Mouse (Mus musculus): ENCODE measurements around the gene Kctd15. TPM values are rescaled to one million over a fixed set of nuclear protein-coding genes. Genes with fewer than 3 reads are reported as not detected.

The Kctd15 gene
- polyA plus RNA-seq, 1 experiment from 2014 or later: 12.3 TPM

DNA sequence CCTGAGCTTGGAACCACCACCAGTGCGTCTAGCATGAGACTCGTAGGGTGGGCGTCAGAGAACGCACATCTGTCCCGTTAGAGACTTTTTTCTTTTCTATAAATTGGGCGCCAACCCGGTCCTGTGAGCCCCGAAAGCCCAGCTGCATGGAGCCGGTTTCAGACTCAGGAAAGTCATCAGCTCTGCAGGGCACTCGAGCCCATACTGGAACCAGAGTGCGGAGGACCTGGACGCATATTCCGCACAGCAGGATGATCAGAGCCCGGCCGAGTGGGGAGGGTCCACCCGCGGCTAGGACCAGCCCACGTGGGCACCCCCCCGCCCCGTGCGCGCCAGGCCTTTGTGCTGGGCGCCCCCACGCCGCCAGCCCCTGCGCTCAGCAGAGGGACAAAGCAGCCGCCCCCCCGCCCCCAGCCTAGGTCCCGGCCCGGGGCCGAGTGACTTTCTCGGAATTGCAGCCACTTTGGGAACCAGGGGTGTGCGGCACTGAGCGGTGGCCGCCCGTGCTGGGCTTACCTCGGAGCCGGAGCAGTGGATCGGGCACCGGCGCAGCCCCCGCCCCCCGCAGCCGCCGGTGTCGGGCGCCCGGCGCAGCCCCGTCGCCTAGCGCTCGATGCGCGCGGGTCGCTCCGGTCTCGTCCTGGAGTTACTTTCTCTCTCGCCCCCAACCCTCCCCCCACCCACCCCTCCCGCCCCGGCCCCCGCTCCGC lies 2.6 kb downstream of the Kctd15 start:
- no peaks in the 10 kb centered on the region for H3K27me3 ChIP-seq (ENCODE audit: control insufficient read depth, insufficient read depth, low read length)
- under 1% methylated on average over 42 of the region's 64 CpGs for WGBS
- peak overlapping the region; percentile 93 for H3K9ac ChIP-seq
- H3K27ac ChIP-seq: peak overlapping the region; percentile 100
- H3K4me1 ChIP-seq (replicated peaks; ENCODE audit: control insufficient read depth, insufficient read depth, low read length): peaks cover 28% of the 10 kb centered on the region
- peaks cover 11% of the 10 kb centered on the region for H3K36me3 ChIP-seq (replicated peaks; ENCODE audit: control insufficient read depth, insufficient read depth)
- DNase-seq (ENCODE audit: low spot score) (peak; percentile 62), ATAC-seq (ENCODE audit: low FRiP score) (peak; percentile 56)
- H3K9me3 ChIP-seq (ENCODE audit: control insufficient read depth, low read length): no peaks in the 10 kb centered on the region
- peak overlapping the region; percentile 83 for H3K4me3 ChIP-seq (replicated peaks; ENCODE audit: low read length)
- H3K4me2 ChIP-seq (replicated peaks): peak overlapping the region; percentile 70

DNA sequence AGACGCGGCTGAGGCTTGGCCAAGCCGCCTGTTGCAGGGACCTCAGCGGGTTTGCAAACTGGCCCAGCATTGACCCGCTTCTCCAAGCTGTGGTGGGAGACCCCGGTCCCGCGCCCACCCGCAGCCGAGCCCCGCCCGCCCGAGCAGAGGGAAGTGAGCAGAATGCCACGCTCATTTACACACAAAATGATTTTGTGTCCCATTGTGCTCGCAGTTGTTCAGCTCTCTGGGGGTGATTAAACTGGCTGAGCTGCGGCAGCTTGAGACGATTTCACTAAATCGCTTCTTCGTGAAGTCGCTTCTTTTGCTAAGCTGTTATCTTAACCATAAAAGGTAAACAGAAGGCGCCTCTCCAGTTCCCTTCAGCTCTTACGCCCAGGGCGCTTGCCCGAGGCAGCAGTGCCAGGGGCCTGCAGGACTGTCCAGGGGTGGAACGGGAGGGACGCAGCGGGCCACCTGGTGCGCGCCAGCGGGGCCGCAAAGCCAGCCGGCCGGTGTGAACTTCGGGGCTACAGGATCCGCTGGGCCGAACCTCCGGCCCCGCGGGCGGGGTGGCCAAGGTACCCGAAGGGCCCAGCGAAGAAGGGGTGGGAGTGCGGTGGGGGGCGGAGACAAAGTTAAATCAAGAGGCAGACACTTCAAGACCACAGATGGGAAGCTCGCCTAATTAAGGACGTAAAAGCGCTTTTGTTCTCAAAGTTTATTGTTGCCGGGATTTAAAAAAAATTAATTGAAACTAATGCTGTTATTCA lies 3.6 kb downstream of the Kctd15 start:
- H3K4me1 ChIP-seq (replicated peaks; ENCODE audit: control insufficient read depth, insufficient read depth, low read length): peaks cover 28% of the 10 kb centered on the region
- no peak for DNase-seq (ENCODE audit: low spot score)
- H3K27me3 ChIP-seq (ENCODE audit: control insufficient read depth, insufficient read depth, low read length): no peaks in the 10 kb centered on the region
- peaks cover 20% of the 10 kb centered on the region for H3K36me3 ChIP-seq (replicated peaks; ENCODE audit: control insufficient read depth, insufficient read depth)
- WGBS: under 1% methylated on average over 48 of the region's 48 CpGs
- H3K27ac ChIP-seq: peak overlapping the region; percentile 100
- H3K4me2 ChIP-seq (replicated peaks): peak overlapping the region; percentile 70
- peak overlapping the region; percentile 83 for H3K4me3 ChIP-seq (replicated peaks; ENCODE audit: low read length)
- no peaks in the 10 kb centered on the region for H3K9me3 ChIP-seq (ENCODE audit: control insufficient read depth, low read length)
- ATAC-seq (ENCODE audit: low FRiP score): no peak
- peak overlapping the region; percentile 93 for H3K9ac ChIP-seq

DNA sequence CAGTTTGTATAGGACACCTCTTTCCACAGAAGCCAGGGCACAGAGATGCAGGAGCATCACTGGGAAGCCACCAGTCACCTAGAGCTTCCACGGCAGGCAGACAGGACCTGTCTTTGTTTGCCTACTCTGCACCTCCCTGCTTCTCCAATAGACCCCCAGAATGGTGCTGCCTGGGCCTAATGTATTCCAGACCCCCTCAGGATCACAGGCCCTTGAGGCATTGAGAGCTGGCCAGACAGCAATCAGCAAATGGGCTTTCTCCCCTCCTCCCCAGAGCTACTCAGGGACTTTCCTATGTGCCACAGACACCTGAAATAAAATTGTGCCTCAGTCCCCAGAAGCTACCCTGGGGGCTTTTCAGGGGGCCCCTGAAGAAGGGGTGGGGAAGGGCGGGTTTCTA lies 5.2 kb downstream of the Kctd15 start:
- peak overlapping the region; percentile 10; the same call in 1 of the 2 replicates for H3K27ac ChIP-seq
- peaks cover 28% of the 10 kb centered on the region for H3K4me1 ChIP-seq (replicated peaks; ENCODE audit: control insufficient read depth, insufficient read depth, low read length)
- no peaks in the 10 kb centered on the region for H3K9me3 ChIP-seq (ENCODE audit: control insufficient read depth, low read length)
- no peaks in the 10 kb centered on the region for H3K27me3 ChIP-seq (ENCODE audit: control insufficient read depth, insufficient read depth, low read length)
- ATAC-seq (ENCODE audit: low FRiP score): no peak
- H3K9ac ChIP-seq: peak overlapping the region; percentile 35
- H3K36me3 ChIP-seq (replicated peaks; ENCODE audit: control insufficient read depth, insufficient read depth): peaks cover 26% of the 10 kb centered on the region
- DNase-seq (ENCODE audit: low spot score): no peak
- WGBS: 31% methylated on average over 2 of the region's 2 CpGs
- H3K4me3 ChIP-seq (replicated peaks; ENCODE audit: low read length): peak overlapping the region; percentile 83
- peak overlapping the region; percentile 70 for H3K4me2 ChIP-seq (replicated peaks)

DNA sequence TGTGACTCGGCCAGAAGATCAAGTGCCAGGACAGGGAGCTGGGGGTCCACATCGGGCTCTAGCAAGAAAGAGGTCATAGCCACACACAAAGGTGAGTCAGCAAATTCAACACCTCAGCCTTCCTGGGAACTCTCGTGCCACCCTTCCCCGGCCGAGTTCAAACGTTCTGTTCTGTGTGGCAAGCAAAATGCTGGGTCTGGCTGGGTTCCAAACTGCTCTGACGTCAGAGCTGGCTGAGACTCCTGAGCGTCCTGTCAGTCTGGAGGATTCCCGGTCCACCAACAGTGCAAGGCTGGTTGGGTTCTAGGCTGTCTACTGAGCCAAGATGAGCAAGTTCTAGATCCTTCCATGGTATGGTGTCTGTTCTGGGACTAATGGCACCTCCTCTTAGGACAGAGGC lies 9.5 kb downstream of the Kctd15 start:
- Histone ChIP-seq H3K4me3 (replicated peaks; ENCODE audit: low read length) (no peak overlapping the region), H3K27me3 (ENCODE audit: control insufficient read depth, insufficient read depth, low read length) (no peaks in the 10 kb centered on the region), H3K9ac (no peak overlapping the region), H3K36me3 (replicated peaks; ENCODE audit: control insufficient read depth, insufficient read depth) (peaks cover 65% of the 10 kb centered on the region), H3K4me1 (replicated peaks; ENCODE audit: control insufficient read depth, insufficient read depth, low read length) (peaks cover 32% of the 10 kb centered on the region), H3K9me3 (ENCODE audit: control insufficient read depth, low read length) (no peaks in the 10 kb centered on the region), H3K27ac (no peak overlapping the region), H3K4me2 (replicated peaks) (no peak overlapping the region)
- ATAC-seq (ENCODE audit: low FRiP score) (no peak), DNase-seq (ENCODE audit: low spot score) (peak; percentile 64)
- WGBS: 58% methylated on average over 9 of the region's 9 CpGs

DNA sequence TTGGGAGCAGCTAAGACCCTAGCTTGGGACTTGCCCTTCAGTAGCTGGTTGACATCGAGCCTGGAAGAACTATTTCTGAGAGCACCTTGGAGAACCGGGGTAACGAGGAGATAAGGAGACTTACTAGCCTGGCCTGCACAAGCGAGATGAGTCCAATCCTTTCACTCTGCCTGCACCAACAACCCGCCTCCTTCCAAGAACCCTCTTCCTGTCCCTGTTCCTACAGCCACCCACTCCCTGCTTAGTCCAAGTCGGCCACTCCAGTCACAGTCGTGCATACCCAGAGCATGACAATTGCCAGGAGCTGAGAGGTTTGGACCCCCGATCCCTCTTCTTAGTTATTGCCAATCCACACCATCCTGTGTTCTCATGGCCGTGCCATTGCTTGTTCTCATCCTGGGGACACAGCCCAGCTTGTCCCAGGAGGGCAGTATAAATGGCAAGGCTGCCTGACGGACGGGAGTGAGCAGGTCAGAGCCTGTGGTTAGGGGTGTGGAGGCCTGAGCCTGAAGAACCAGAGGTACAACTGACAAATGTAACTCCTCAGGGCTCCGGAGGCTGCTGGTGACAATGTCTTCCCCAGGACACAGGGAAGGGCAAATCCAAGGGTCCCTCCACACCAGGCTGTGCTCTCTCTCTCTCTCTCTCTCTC lies 10.3 kb downstream of the Kctd15 start:
- Histone ChIP-seq H3K27ac (no peak overlapping the region), H3K27me3 (ENCODE audit: control insufficient read depth, insufficient read depth, low read length) (no peaks in the 10 kb centered on the region), H3K36me3 (replicated peaks; ENCODE audit: control insufficient read depth, insufficient read depth) (peaks cover 73% of the 10 kb centered on the region), H3K4me2 (replicated peaks) (no peak overlapping the region), H3K9ac (no peak overlapping the region), H3K9me3 (ENCODE audit: control insufficient read depth, low read length) (no peaks in the 10 kb centered on the region), H3K4me3 (replicated peaks; ENCODE audit: low read length) (no peak overlapping the region), H3K4me1 (replicated peaks; ENCODE audit: control insufficient read depth, insufficient read depth, low read length) (peaks cover 24% of the 10 kb centered on the region)
- 84% methylated on average over 12 of the region's 12 CpGs for whole genome bisulfite sequencing
- ATAC-seq (ENCODE audit: low FRiP score) (no peak), DNase-seq (ENCODE audit: low spot score) (no peak)

DNA sequence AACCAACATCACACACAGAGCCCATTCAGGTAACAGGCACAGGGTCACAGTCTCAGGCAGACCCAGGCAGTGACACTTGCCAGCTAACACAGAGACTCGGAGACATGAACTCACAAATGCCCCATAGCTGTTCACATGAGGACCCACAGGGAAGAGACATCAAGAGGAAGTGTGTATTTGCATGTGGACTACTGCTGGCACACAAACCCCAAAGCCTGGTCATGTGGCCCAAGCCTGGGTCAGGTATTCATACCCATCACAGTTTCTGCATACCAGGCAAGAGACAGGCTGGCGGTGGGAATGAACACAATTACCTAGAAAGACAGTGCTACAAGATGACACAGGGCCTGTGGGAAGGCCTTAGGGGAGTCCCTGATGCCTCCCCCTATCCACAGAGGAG lies 10.9 kb downstream of the Kctd15 start:
- Histone ChIP-seq H3K4me3 (replicated peaks; ENCODE audit: low read length) (no peak overlapping the region), H3K4me2 (replicated peaks) (no peak overlapping the region), H3K9ac (no peak overlapping the region), H3K36me3 (replicated peaks; ENCODE audit: control insufficient read depth, insufficient read depth) (peaks cover 80% of the 10 kb centered on the region), H3K27ac (no peak overlapping the region), H3K27me3 (ENCODE audit: control insufficient read depth, insufficient read depth, low read length) (no peaks in the 10 kb centered on the region), H3K4me1 (replicated peaks; ENCODE audit: control insufficient read depth, insufficient read depth, low read length) (peaks cover 20% of the 10 kb centered on the region), H3K9me3 (ENCODE audit: control insufficient read depth, low read length) (no peaks in the 10 kb centered on the region)
- WGBS: 92% methylated on average over 2 of the region's 2 CpGs
- no peak for ATAC-seq (ENCODE audit: low FRiP score)
- DNase-seq (ENCODE audit: low spot score): no peak

DNA sequence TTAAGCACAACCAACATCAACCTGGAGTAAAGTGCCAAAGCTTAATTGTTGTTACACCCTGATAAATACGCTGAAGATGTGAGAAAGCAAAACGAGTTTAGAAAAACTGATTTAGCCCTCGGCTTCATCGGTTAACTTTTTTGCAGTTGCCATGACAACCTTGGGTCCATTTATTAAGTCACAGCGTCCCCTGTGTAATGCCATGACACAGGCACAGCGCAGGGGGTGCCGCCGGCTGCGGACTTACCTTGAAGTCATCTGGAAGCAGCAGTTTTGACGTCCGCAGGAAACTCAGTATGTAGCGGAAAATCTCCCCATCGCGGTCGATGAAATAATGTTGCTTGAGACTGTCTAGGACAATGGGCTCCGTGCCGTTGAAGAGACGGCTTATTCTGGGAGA lies 11.9 kb downstream of the Kctd15 start:
- H3K9me3 ChIP-seq (ENCODE audit: control insufficient read depth, low read length): no peaks in the 10 kb centered on the region
- no peak overlapping the region for H3K4me2 ChIP-seq (replicated peaks)
- WGBS: 60% methylated on average over 18 of the region's 18 CpGs
- H3K4me1 ChIP-seq (replicated peaks; ENCODE audit: control insufficient read depth, insufficient read depth, low read length): peaks cover 14% of the 10 kb centered on the region; the same call in 1 of the 2 replicates
- DNase-seq (ENCODE audit: low spot score) (no peak), ATAC-seq (ENCODE audit: low FRiP score) (no peak)
- no peak overlapping the region for H3K9ac ChIP-seq
- no peaks in the 10 kb centered on the region for H3K27me3 ChIP-seq (ENCODE audit: control insufficient read depth, insufficient read depth, low read length)
- H3K4me3 ChIP-seq (replicated peaks; ENCODE audit: low read length): no peak overlapping the region
- H3K36me3 ChIP-seq (replicated peaks; ENCODE audit: control insufficient read depth, insufficient read depth): peaks cover 86% of the 10 kb centered on the region
- H3K27ac ChIP-seq: 0 out of 2 replicates have a peak overlapping the region, but pooled peaks have one; percentile 26

DNA sequence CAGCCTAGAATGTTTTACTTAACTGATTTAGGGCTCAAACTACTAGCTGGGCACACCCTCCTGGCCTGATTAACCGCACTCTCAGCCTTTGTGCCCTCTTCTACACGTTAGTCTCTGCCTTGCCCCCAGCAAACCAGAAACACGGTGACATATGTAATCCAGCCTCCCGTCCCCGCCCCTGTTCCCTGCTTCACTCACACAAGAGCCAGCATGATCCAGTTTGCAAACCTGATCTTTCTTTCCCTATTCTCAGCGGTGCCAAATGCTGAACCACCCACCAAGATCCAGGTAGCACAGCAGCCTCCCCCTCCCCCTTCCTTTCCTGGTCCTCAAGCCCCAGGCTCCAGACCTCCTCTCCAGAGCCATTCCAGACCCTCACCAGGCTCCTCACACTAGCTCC lies 13.2 kb downstream of the Kctd15 start:
- ATAC-seq (ENCODE audit: low FRiP score): no peak
- 85% methylated on average over 6 of the region's 6 CpGs for WGBS
- Histone ChIP-seq H3K27me3 (ENCODE audit: control insufficient read depth, insufficient read depth, low read length) (no peaks in the 10 kb centered on the region), H3K27ac (no peak overlapping the region), H3K36me3 (replicated peaks; ENCODE audit: control insufficient read depth, insufficient read depth) (peaks cover 84% of the 10 kb centered on the region), H3K4me3 (replicated peaks; ENCODE audit: low read length) (no peak overlapping the region), H3K4me1 (replicated peaks; ENCODE audit: control insufficient read depth, insufficient read depth, low read length) (peaks cover 14% of the 10 kb centered on the region; the same call in 1 of the 2 replicates), H3K9me3 (ENCODE audit: control insufficient read depth, low read length) (no peaks in the 10 kb centered on the region), H3K4me2 (replicated peaks) (no peak overlapping the region), H3K9ac (no peak overlapping the region)
- DNase-seq (ENCODE audit: low spot score): no peak

DNA sequence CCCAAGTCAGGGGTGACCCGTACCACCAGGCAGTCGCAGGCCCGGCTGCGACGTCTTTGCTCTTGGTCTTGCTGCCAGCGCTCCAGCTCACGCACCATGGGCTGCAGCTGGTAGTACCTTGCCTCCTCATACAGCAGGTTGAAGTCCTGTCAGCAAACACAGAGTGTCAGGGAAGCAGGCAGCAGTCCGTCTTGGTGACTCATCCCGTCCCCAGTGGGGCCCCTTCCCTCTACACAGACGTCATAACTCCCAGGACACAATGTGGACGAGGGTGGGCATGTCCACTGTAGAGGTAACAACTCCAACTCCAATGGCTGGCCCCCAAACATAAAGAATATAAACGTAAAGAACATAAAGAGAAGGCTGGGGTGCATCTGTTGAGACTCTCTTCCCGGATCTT lies 14.6 kb downstream of the Kctd15 start:
- peaks cover 84% of the 10 kb centered on the region for H3K36me3 ChIP-seq (replicated peaks; ENCODE audit: control insufficient read depth, insufficient read depth)
- ATAC-seq (ENCODE audit: low FRiP score): no peak
- H3K4me1 ChIP-seq (replicated peaks; ENCODE audit: control insufficient read depth, insufficient read depth, low read length): peaks cover 14% of the 10 kb centered on the region; the same call in 1 of the 2 replicates
- no peak overlapping the region for H3K4me3 ChIP-seq (replicated peaks; ENCODE audit: low read length)
- 83% methylated on average over 13 of the region's 13 CpGs for WGBS
- H3K27ac ChIP-seq: no peak overlapping the region
- no peaks in the 10 kb centered on the region for H3K9me3 ChIP-seq (ENCODE audit: control insufficient read depth, low read length)
- no peaks in the 10 kb centered on the region for H3K27me3 ChIP-seq (ENCODE audit: control insufficient read depth, insufficient read depth, low read length)
- DNase-seq (ENCODE audit: low spot score): no peak
- H3K4me2 ChIP-seq (replicated peaks): no peak overlapping the region
- H3K9ac ChIP-seq: no peak overlapping the region
